Mouse (Mus musculus) brown adipose tissue, adult 24 weeks (tissue): ENCODE results near the gene Farsa. TPM values are rescaled to one million over a fixed set of nuclear protein-coding genes. Genes with fewer than 3 reads are reported as not detected.

Source experiments
- H3K27ac ChIP-seq: fragments of 200-500 bp; replicated peaks from 2 replicates; pipeline ENCODE4 v1.5.1; 2012; ENCODE audit warnings: low read depth, mild to moderate bottlenecking, low read length
- H3K4me1 ChIP-seq: fragments of 200-500 bp; 2 replicates; pipeline ENCODE4 v1.6.1; 2012; ENCODE audit warnings: low read length, mixed read lengths; ENCODE audit not compliant: control insufficient read depth, insufficient read depth, insufficient read length
- H3K4me3 ChIP-seq: fragments of 200-500 bp; 2 replicates; pipeline ENCODE4 v1.5.1; 2012; ENCODE audit warnings: low read depth, mild to moderate bottlenecking, low read length, moderate library complexity; ENCODE audit not compliant: insufficient read depth
- polyA plus RNA-seq: library from polyadenylated mRNA; stranded (reverse); fragments of >200 nt; gene quantifications from 2 replicates; pipeline ENCODE4 v1.2.4, GENCODE M21; 2012; ENCODE audit not compliant: missing spikeins, insufficient read depth, insufficient read length

Farsa gene
- polyA plus RNA-seq, 1 experiment, result 11.3 TPM

- H3K4me1 ChIP-seq, result no peaks in the 10 kb centered on the region
These were observed 25.3 kb upstream of the Farsa start, which contains the start of gene Gadd45gip1 for GRCm38 (mm10) chr8:84831490-84831889. Gadd45gip1 (plus strand) TSS chr8:84831522.

GRCm38 (mm10) chr8:84832034-84832717 lies 24.6 kb upstream of the Farsa start:
- Histone ChIP-seq H3K27ac (peak overlapping the region; percentile 72), H3K4me3 (peak overlapping the region; percentile 86), H3K4me1 (no peaks in the 10 kb centered on the region)

More at GRCm38 (mm10) chr8:84831490-84831889, 25.3 kb upstream of the Farsa start, which contains the start of gene Gadd45gip1:
- H3K4me3 ChIP-seq, result peak within 1 kb of the TSS; percentile 86
- H3K27ac ChIP-seq, result peak within 1 kb of the TSS; percentile 72

GRCm38 (mm10) chr8:84832759-84833742 lies 23.7 kb upstream of the Farsa start:
- Histone ChIP-seq H3K27ac (peak overlapping the region; percentile 52; the same call in 1 of the 2 replicates), H3K4me1 (no peaks in the 10 kb centered on the region), H3K4me3 (peak overlapping the region; percentile 86)

GRCm38 (mm10) chr8:84834002-84834865 lies 22.6 kb upstream of the Farsa start:
- Histone ChIP-seq H3K4me3 (no peak overlapping the region), H3K4me1 (no peaks in the 10 kb centered on the region), H3K27ac (no peak overlapping the region)

- no peaks in the 10 kb centered on the region for H3K4me1 ChIP-seq
- no peak overlapping the region for H3K27ac ChIP-seq
- no peak overlapping the region for H3K4me3 ChIP-seq
These were observed 21.6 kb upstream of the Farsa start for GRCm38 (mm10) chr8:84834866-84835855.

- Histone ChIP-seq H3K4me1 (no peaks in the 10 kb centered on the region), H3K27ac (no peak overlapping the region), H3K4me3 (no peak overlapping the region)
These were observed 19.5 kb upstream of the Farsa start for GRCm38 (mm10) chr8:84837149-84837911.

GRCm38 (mm10) chr8:84837912-84838470 lies 18.8 kb upstream of the Farsa start:
- Histone ChIP-seq H3K4me3 (no peak overlapping the region), H3K4me1 (no peaks in the 10 kb centered on the region), H3K27ac (no peak overlapping the region)

GRCm38 (mm10) chr8:84838513-84838912 lies 18.3 kb upstream of the Farsa start:
- Histone ChIP-seq H3K4me1 (no peaks in the 10 kb centered on the region), H3K27ac (no peak overlapping the region), H3K4me3 (no peak overlapping the region)

GRCm38 (mm10) chr8:84839411-84839810 lies 17.4 kb upstream of the Farsa start:
- Histone ChIP-seq H3K4me3 (peak overlapping the region; percentile 69), H3K27ac (peak overlapping the region; percentile 47; the same call in 1 of the 2 replicates), H3K4me1 (no peaks in the 10 kb centered on the region)

- Histone ChIP-seq H3K4me1 (no peaks in the 10 kb centered on the region), H3K4me3 (peak overlapping the region; percentile 69), H3K27ac (peak overlapping the region; percentile 47)
These were observed 16.9 kb upstream of the Farsa start for GRCm38 (mm10) chr8:84839875-84840247.

- peak within 1 kb of the TSS; percentile 60 for H3K27ac ChIP-seq
- H3K4me3 ChIP-seq, result peak within 1 kb of the TSS; percentile 69
- H3K4me1 ChIP-seq, result no peaks in the 10 kb centered on the region
These were observed 16.4 kb upstream of the Farsa start, which contains the start of gene Rad23a for GRCm38 (mm10) chr8:84840248-84840999. Rad23a (minus strand) TSS chr8:84840665.

GRCm38 (mm10) chr8:84841514-84841913 lies 15.3 kb upstream of the Farsa start:
- H3K4me1 ChIP-seq, result no peaks in the 10 kb centered on the region
- no peak overlapping the region for H3K4me3 ChIP-seq
- H3K27ac ChIP-seq, result peak overlapping the region; percentile 5; the same call in 1 of the 2 replicates
